Mouse (Mus musculus): ENCODE data around the gene Rassf8. TPM values are rescaled to one million over a fixed set of nuclear protein-coding genes. Genes with fewer than 3 reads are reported as not detected.

The Rassf8 gene
- polyA plus RNA-seq, 1 experiment from 2014 or later: 4.4 TPM

DNA sequence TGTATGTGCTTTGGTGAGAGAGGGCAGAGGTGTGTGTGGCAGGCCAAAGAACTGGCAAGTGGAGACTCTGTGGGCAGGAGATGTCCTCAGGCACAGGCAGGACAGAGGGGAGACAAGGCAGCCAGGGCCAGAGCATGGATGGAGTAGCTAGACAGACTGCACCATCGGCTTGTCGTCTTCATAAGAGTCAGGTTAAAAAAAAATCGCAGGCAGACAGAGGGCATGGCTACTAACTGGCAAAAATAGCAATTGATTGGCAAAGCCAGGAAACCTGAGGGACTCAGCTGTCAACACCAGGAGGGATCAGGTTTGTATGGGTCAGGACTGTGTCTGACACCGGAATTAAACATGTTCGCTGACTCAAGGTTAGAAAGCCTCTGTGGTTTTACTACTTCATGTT, 108.2 kb downstream of the Rassf8 start:
- Histone ChIP-seq H3K9ac (ENCODE audit: low read depth, low read length) (0 out of 2 replicates have a peak overlapping the region, but pooled peaks have one; percentile 8), H3K36me3 (ENCODE audit: control insufficient read depth, insufficient read depth, low read length) (no peaks in the 10 kb centered on the region)

DNA sequence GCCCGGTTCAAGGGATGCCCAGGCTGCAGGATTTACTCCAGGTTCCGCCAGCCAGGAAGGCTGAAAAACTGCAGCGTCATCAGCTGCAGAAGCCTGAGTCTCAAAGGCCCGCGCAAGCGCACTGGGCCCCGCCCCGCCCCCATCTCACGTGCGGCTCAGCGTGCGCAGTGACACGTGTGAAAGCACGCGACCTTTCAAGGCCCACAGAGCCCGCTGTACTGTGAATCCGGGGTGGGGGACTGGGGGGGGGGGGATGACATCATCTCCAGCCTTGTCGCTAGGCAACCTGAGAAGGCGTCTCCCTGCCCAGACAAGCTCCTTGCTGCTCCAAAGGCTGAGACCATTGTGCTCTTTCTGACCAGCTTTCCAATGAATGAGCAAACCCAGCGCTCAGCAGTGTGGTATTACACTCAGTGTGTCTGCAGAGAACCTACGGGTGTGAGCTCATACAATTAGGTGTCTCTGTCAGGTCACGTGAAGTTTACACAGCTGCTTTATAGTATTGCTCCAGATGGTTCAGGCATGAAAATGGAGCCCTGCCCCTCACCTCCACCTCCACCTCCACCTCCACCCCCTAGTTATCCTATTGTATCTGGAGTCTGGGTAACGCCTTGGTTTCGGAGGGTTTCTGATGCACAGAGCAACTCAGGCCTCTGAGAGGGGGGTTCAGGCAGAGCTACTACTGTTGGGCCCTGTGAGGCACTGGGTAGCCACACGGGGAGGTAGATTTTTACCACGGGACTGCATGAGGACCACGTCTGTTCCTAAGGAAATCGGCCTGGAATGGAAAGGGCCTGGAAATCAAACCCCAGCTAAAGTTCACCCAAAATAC, 109.4 kb downstream of the Rassf8 start:
- Histone ChIP-seq H3K4me1 (ENCODE audit: control insufficient read depth, insufficient read depth, low read depth, low read length) (peaks cover 14% of the 10 kb centered on the region), H3K9me3 (ENCODE audit: control insufficient read depth, low read length) (no peaks in the 10 kb centered on the region), H3K4me3 (ENCODE audit: low read length) (peak overlapping the region; percentile 34), H3K27ac (ENCODE audit: low read depth, low read length) (peak overlapping the region; percentile 66), H3K4me2 (ENCODE audit: low read length) (peak overlapping the region; percentile 63), H3K36me3 (ENCODE audit: control insufficient read depth, insufficient read depth, low read length) (no peaks in the 10 kb centered on the region), H3K27me3 (replicated peaks; ENCODE audit: control insufficient read depth, insufficient read depth, low read length) (no peaks in the 10 kb centered on the region; the same call in 1 of the 2 replicates), H3K9ac (ENCODE audit: low read depth, low read length) (peak overlapping the region; percentile 47)
- peak; percentile 96 for ATAC-seq
- WGBS: 3% methylated on average over 28 of the region's 28 CpGs

More for the DNA sequence above, 108.2 kb downstream of the Rassf8 start:
- no peak for ATAC-seq
- 70% methylated on average over 5 of the region's 5 CpGs for WGBS
- H3K4me3 ChIP-seq (ENCODE audit: low read length): no peak overlapping the region
- H3K9me3 ChIP-seq (ENCODE audit: control insufficient read depth, low read length): no peaks in the 10 kb centered on the region
- H3K27me3 ChIP-seq (replicated peaks; ENCODE audit: control insufficient read depth, insufficient read depth, low read length): no peaks in the 10 kb centered on the region; the same call in 1 of the 2 replicates
- H3K27ac ChIP-seq (ENCODE audit: low read depth, low read length): no peak overlapping the region
- H3K4me2 ChIP-seq (ENCODE audit: low read length): no peak overlapping the region
- peaks cover 14% of the 10 kb centered on the region for H3K4me1 ChIP-seq (ENCODE audit: control insufficient read depth, insufficient read depth, low read depth, low read length)

DNA sequence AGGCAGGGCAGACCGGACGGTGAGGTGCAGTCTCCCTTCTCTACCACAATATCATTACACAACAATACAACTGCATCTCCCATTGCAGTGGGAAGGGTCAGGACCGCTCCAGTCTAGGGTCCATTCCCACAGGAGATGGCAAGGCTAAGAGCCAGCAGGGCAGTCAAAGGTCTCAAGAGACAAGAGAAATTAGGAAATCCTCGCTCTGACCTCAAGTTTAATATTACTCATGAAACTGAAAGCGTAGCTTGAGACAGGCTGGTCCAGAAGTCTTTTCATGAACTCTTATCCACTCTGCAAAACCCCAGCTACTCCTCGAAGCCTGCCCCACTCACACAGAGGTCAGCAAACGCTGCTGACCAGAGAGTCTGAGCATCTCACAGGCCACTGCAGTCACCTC, 110.9 kb downstream of the Rassf8 start:
- no peak overlapping the region for H3K4me3 ChIP-seq (ENCODE audit: low read length)
- no peaks in the 10 kb centered on the region; the same call in 1 of the 2 replicates for H3K27me3 ChIP-seq (replicated peaks; ENCODE audit: control insufficient read depth, insufficient read depth, low read length)
- no peak overlapping the region for H3K27ac ChIP-seq (ENCODE audit: low read depth, low read length)
- H3K9ac ChIP-seq (ENCODE audit: low read depth, low read length): no peak overlapping the region
- no peak for ATAC-seq
- H3K4me1 ChIP-seq (ENCODE audit: control insufficient read depth, insufficient read depth, low read depth, low read length): peaks cover 19% of the 10 kb centered on the region
- no peak overlapping the region for H3K4me2 ChIP-seq (ENCODE audit: low read length)
- 90% methylated on average over 7 of the region's 7 CpGs for WGBS
- no peaks in the 10 kb centered on the region for H3K36me3 ChIP-seq (ENCODE audit: control insufficient read depth, insufficient read depth, low read length)
- no peaks in the 10 kb centered on the region for H3K9me3 ChIP-seq (ENCODE audit: control insufficient read depth, low read length)

DNA sequence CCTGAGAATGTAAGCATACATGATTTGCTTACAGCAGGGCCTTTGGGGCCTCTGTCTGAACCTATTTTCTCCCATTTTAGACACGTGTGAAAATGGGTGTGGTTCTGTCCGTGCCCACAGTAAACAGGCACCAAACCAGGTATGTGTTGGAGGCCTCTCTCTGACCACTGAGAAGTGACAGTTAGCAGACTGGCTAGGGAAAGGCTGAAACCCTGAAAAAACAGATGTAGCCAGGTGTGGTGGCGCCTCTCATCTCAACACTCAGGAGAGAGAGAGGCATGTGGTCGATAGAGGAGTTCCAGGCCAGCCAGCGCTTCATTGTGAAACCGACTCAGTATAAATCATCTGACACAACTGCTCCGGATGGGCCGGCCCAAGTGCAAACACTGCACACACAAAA, 111.9 kb downstream of the Rassf8 start:
- WGBS: 64% methylated on average over 8 of the region's 8 CpGs
- no peaks in the 10 kb centered on the region; the same call in 1 of the 2 replicates for H3K27me3 ChIP-seq (replicated peaks; ENCODE audit: control insufficient read depth, insufficient read depth, low read length)
- H3K36me3 ChIP-seq (ENCODE audit: control insufficient read depth, insufficient read depth, low read length): no peaks in the 10 kb centered on the region
- H3K9me3 ChIP-seq (ENCODE audit: control insufficient read depth, low read length): no peaks in the 10 kb centered on the region
- no peak overlapping the region; the same call in 1 of the 2 replicates for H3K9ac ChIP-seq (ENCODE audit: low read depth, low read length)
- H3K4me1 ChIP-seq (ENCODE audit: control insufficient read depth, insufficient read depth, low read depth, low read length): peaks cover 21% of the 10 kb centered on the region
- H3K27ac ChIP-seq (ENCODE audit: low read depth, low read length): no peak overlapping the region
- no peak for ATAC-seq
- H3K4me3 ChIP-seq (ENCODE audit: low read length): no peak overlapping the region
- no peak overlapping the region for H3K4me2 ChIP-seq (ENCODE audit: low read length)

DNA sequence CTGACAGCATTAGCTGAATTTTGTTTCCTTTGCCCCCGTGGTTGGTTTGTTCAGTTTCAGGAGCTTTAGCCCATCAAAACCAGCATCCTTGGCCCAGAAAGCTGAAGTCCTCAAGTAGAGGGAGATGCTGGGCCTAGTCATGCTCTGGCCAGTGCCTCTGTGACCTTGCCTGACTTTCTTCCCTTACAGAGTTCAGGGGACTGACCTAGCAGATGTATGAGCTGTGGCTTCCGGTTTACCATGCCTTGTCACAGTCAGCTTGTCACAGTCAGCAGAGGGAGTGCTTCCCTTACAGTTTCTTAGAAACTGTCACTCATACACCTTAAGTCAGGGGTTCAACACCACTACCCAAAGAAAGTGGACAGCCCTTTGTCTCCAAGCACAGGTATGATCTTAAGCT, 113.8 kb downstream of the Rassf8 start:
- Histone ChIP-seq H3K27me3 (replicated peaks; ENCODE audit: control insufficient read depth, insufficient read depth, low read length) (no peaks in the 10 kb centered on the region; the same call in 1 of the 2 replicates), H3K9me3 (ENCODE audit: control insufficient read depth, low read length) (no peaks in the 10 kb centered on the region), H3K27ac (ENCODE audit: low read depth, low read length) (no peak overlapping the region), H3K36me3 (ENCODE audit: control insufficient read depth, insufficient read depth, low read length) (no peaks in the 10 kb centered on the region), H3K9ac (ENCODE audit: low read depth, low read length) (no peak overlapping the region), H3K4me3 (ENCODE audit: low read length) (no peak overlapping the region), H3K4me2 (ENCODE audit: low read length) (no peak overlapping the region), H3K4me1 (ENCODE audit: control insufficient read depth, insufficient read depth, low read depth, low read length) (peaks cover 24% of the 10 kb centered on the region)
- WGBS: 47% methylated on average over 2 of the region's 2 CpGs
- ATAC-seq: no peak

DNA sequence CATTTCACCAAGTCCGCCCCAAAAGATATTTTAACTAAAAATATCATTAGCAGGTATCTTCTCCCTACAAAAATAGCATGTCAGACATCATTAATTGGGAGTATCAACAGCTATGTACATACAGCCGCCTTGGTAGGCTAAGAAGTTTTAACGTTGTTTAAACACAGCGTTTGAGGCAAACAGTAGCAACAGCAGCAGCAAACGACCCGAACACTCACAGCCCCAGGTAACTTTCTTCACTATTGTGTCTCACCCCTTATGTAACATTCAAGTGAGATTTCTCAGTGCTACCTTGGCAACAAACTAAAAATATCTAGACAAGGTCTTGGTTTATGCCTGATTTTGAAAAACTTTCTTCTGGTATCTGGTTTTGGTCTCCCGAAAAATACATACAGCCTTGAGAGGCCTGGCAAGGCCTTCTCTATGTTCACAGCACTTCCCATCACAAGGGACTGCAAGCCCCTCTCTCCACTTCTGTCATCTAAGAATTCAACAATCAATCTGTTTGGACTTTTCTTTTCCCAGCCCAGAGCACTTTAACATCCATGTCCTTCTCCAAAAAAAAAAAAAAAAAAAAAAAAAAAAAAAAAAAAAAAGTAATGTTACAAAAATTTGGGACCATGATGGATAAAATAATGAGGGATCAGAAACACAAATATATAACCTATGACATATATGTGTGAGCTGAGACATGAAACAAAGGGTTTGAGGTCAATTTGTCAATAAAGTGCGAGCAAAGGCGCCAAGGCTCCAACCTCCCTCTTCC, 115.1 kb downstream of the Rassf8 start:
- H3K27ac ChIP-seq (ENCODE audit: low read depth, low read length): no peak overlapping the region
- no peak for ATAC-seq
- peak overlapping the region; percentile 99 for H3K4me2 ChIP-seq (ENCODE audit: low read length)
- H3K4me1 ChIP-seq (ENCODE audit: control insufficient read depth, insufficient read depth, low read depth, low read length): peaks cover 13% of the 10 kb centered on the region
- H3K27me3 ChIP-seq (replicated peaks; ENCODE audit: control insufficient read depth, insufficient read depth, low read length): no peaks in the 10 kb centered on the region; the same call in 1 of the 2 replicates
- H3K9ac ChIP-seq (ENCODE audit: low read depth, low read length): no peak overlapping the region; the same call in 1 of the 2 replicates
- peak overlapping the region; percentile 82 for H3K4me3 ChIP-seq (ENCODE audit: low read length)
- no peaks in the 10 kb centered on the region for H3K36me3 ChIP-seq (ENCODE audit: control insufficient read depth, insufficient read depth, low read length)
- H3K9me3 ChIP-seq (ENCODE audit: control insufficient read depth, low read length): no peaks in the 10 kb centered on the region
- 73% methylated on average over 9 of the region's 9 CpGs for WGBS

DNA sequence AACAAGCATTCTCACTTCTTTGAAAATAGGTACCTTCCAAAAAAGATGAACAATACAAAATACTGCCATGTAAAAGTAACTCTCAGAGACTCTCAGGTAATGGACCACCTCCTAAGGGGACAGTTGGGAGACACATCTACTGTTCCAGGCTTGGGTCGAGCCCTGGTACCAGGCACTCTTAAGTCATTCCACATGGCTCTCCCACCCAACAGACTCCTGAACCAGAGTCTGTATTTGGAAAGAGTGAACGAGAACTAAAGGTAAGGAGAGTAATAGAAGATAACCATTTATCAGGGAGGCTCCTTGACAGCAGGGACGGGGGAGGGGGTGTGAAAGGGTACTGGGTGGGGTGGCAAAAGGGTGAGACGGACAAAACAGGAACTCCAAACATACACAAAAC, 115.8 kb downstream of the Rassf8 start:
- no peak for ATAC-seq
- Histone ChIP-seq H3K4me1 (ENCODE audit: control insufficient read depth, insufficient read depth, low read depth, low read length) (peaks cover 18% of the 10 kb centered on the region), H3K9ac (ENCODE audit: low read depth, low read length) (peak overlapping the region; percentile 86), H3K36me3 (ENCODE audit: control insufficient read depth, insufficient read depth, low read length) (no peaks in the 10 kb centered on the region), H3K4me3 (ENCODE audit: low read length) (peak overlapping the region; percentile 82), H3K27ac (ENCODE audit: low read depth, low read length) (no peak overlapping the region), H3K9me3 (ENCODE audit: control insufficient read depth, low read length) (no peaks in the 10 kb centered on the region), H3K4me2 (ENCODE audit: low read length) (peak overlapping the region; percentile 99), H3K27me3 (replicated peaks; ENCODE audit: control insufficient read depth, insufficient read depth, low read length) (no peaks in the 10 kb centered on the region; the same call in 1 of the 2 replicates)
- 10% methylated on average over 4 of the region's 4 CpGs for WGBS

DNA sequence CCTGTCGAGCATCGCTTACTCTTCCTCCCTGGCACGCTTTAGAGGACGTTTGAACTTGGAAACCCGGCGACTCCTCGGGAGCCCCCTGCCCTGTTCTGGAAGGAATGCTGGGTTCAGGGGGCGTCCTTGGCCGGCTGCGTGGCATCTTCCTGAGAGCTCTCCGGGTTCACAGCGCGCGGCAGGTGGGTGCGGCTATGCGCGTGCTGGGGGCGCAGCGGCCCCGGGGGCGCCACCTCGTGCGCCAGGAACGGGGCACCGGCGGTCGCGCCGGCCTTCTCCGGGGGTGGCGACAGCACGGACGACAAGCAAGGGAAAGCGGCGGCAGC, 116.2 kb downstream of the Rassf8 start:
- no peaks in the 10 kb centered on the region for H3K9me3 ChIP-seq (ENCODE audit: control insufficient read depth, low read length)
- H3K9ac ChIP-seq (ENCODE audit: low read depth, low read length): peak overlapping the region; percentile 86
- H3K36me3 ChIP-seq (ENCODE audit: control insufficient read depth, insufficient read depth, low read length): no peaks in the 10 kb centered on the region
- peak overlapping the region; percentile 75 for H3K27ac ChIP-seq (ENCODE audit: low read depth, low read length)
- peak overlapping the region; percentile 82 for H3K4me3 ChIP-seq (ENCODE audit: low read length)
- peak overlapping the region; percentile 99 for H3K4me2 ChIP-seq (ENCODE audit: low read length)
- no peaks in the 10 kb centered on the region; the same call in 1 of the 2 replicates for H3K27me3 ChIP-seq (replicated peaks; ENCODE audit: control insufficient read depth, insufficient read depth, low read length)
- H3K4me1 ChIP-seq (ENCODE audit: control insufficient read depth, insufficient read depth, low read depth, low read length): peaks cover 18% of the 10 kb centered on the region
- ATAC-seq: no peak
- 0% methylated on average over 33 of the region's 35 CpGs for WGBS

Measured in hindbrain, embryonic 16.5 days (tissue).